Comparison of ENCODE assay signal across 8 mouse cellular contexts in the genomic region with DNA sequence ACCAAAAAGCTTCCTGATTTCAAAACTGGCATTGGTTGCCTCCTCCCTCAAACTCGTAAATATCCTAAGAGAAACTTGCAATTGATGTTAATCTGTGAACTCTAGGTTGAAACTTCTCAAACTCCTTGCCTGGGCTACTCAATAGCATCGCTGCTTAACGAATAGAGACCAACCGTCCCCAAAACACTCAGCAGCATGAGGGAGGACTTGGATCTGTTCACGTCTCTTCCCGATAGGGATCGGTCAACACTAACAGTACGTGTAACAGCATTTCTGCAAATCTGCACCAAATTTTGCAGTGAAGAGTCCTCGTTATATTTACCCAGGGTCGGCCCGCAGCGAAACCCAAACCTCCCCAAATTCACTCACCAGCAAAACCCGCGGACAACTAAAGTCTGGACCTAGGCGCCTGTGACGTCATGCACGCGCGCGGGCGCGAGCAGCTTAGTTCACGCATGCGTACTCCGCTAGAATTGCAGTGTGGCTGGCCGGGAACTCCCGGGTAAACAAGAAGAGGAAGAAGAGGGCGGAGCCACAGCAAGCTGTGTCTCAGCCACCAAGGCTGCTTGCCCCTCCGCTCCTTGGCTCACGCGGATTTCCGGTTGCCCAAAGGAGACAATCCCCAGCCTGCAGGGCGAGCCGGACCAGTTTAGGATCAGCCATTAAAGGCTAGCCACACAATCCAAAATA. TPM values are rescaled to one million over a fixed set of nuclear protein-coding genes. Genes with fewer than 3 reads are reported as not detected.
DNase-seq lines count a peak whose midpoint lies in the region; ATAC-seq and TF ChIP-seq lines count a peak whose summit lies in the region.

A gene (minus strand): TSS at position 441 of the 690 bp plus-strand sequence.

- peak; percentile 87 to 94 for DNase-seq in gastrocnemius, adult 8-10 months (ENCODE audit: low spot score in 2 of 2)
- peak; percentile 97 for DNase-seq in hindlimb bud, embryonic 11.5 days (ENCODE audit: extremely low spot score, low read depth, low spot score)
- peak; percentile 90 to 95 for DNase-seq in left cerebral cortex, adult 8-10 months (ENCODE audit: low spot score in 2 of 2)
- DNase-seq in right cerebral cortex, postnatal 10 days (ENCODE audit: low spot score in 2 of 2), result peak; percentile 97
- DNase-seq in urinary bladder, postnatal 25 days (ENCODE audit: low spot score), result peak; percentile 95

- peak; percentile 93 for TF ChIP-seq POLR2A in cortical plate, adult 2 months (IDR thresholded peaks at IDR 0.05; ENCODE audit: extremely low read depth, insufficient read depth, low read length)

- H3K4me1 ChIP-seq in cortical plate, adult 2 months (ENCODE audit: control insufficient read depth, insufficient read depth, low read length), result no peaks in the 10 kb centered on the region
- peaks cover 37% of the 10 kb centered on the region for H3K4me1 ChIP-seq in megakaryocyte, embryonic 14.5 days

- peaks cover 12% of the 10 kb centered on the region for H3K36me3 ChIP-seq in megakaryocyte, embryonic 14.5 days (replicated peaks; ENCODE audit: low read length)

- peak; percentile 96 for ATAC-seq in activated CD4-positive, CD25-positive, alpha-beta regulatory T cell, adult 4 months

- peak within 1 kb of the TSS; percentile 80 for H3K27ac ChIP-seq in cortical plate, adult 2 months (ENCODE audit: insufficient read depth, low read length)

- peak within 1 kb of the TSS; percentile 78 for H3K4me3 ChIP-seq in cortical plate, adult 2 months (ENCODE audit: insufficient read depth, low read length)
- peak within 1 kb of the TSS; percentile 98 for H3K4me3 ChIP-seq in megakaryocyte, embryonic 14.5 days (replicated peaks)

- H3K9me3 ChIP-seq in megakaryocyte, embryonic 14.5 days, result no peaks in the 10 kb centered on the region

- no peak for TF ChIP-seq CTCF in cortical plate, adult 2 months (IDR thresholded peaks at IDR 0.05; ENCODE audit: extremely low read depth, insufficient read depth, low read length)

- H3K27me3 ChIP-seq in megakaryocyte, embryonic 14.5 days (replicated peaks), result no peaks in the 10 kb centered on the region

RNA-seq across cellular contexts. Expression of the gene that starts here (rescaled TPM):
- polyA plus RNA-seq in activated CD4-positive, CD25-positive, alpha-beta regulatory T cell, adult 4 months (2017; shearing (Covaris generic)), result 10 to 100 TPM; 38.8 to 39.6 TPM
- 17.1 and 18.6 TPM in 2 replicates for polyA plus RNA-seq in cortical plate, adult 2 months (2012; rRNA removed)
- total RNA-seq in gastrocnemius, adult 8-10 months (2022), result 1 to 10 TPM; 7.4 to 9.6 (median 7.8) TPM
- total RNA-seq in left cerebral cortex, adult 8-10 months (2022), result 10 to 100 TPM; 16.8 to 22.0 (median 19.7) TPM
- 1.3 TPM in 2 replicates for polyA plus RNA-seq in megakaryocyte, embryonic 14.5 days (2012; ENCODE audit: insufficient read depth, low replicate concordance)

Comparison
In these comparisons a context has a peak if more than half of its experiments do, and no peak if none do; other contexts are left out.
1. Peak in every context shown above with its lines: DNase-seq, ATAC-seq, H3K4me3 ChIP-seq and H3K27ac ChIP-seq.